Comparison of ENCODE assay signal across 12 mouse cellular contexts in genomic region chr2:102256591-102257335, GRCm38 (mm10).
"Had no signal": no experiment of that assay in that cellular context is flagged by ENCODE, and none has a peak within 500 bp of the region (broad histone marks: within the 10 kb centered on the region; RNA-seq: fewer than 3 reads in every experiment).

No protein-coding gene starts in this region.

- H3K4me2 ChIP-seq: liver, embryonic 13.5 days; midbrain, embryonic 11.5 days had no signal

- H3K9ac ChIP-seq: liver, embryonic 13.5 days had no signal

- H3K27ac ChIP-seq: liver, embryonic 13.5 days had no signal

- H3K9me3 ChIP-seq: liver, embryonic 13.5 days had no signal

- ATAC-seq: intestine, embryonic 16.5 days had no signal

- H3K36me3 ChIP-seq: liver, embryonic 13.5 days had no signal

- H3K4me3 ChIP-seq: liver, embryonic 13.5 days had no signal

- DNase-seq: kidney, adult 18-20 months; kidney, adult 9 months; kidney, postnatal 14 days; kidney, postnatal 4 days; liver, embryonic 13.5 days; lung, adult 2 months; lung, postnatal 14 days; lung, postnatal 4 days; midbrain, embryonic 14.5 days; right cerebral cortex, postnatal 25 days had no signal
